Mouse (Mus musculus) heart, adult 2 months (tissue): ENCODE data around the gene Stpg1. TPM values are rescaled to one million over a fixed set of nuclear protein-coding genes. Genes with fewer than 3 reads are reported as not detected.

Source experiments
- DNase-seq, 2 experiments: peaks; one replicate each; pipeline ENCODE4 v3.0.0; 2021
- H3K27ac ChIP-seq: fragments of 200-600 bp; 2 replicates; pipeline ENCODE4 v1.8.1; 2022
- H3K27me3 ChIP-seq: fragments of 200-500 bp; 2 replicates; pipeline ENCODE4 v1.6.1; 2012; ENCODE audit warnings: mild to moderate bottlenecking, low read length, inconsistent platforms, mixed read lengths; ENCODE audit not compliant: control insufficient read depth, insufficient read depth
- H3K36me3 ChIP-seq: fragments of 200-500 bp; 2 replicates; pipeline ENCODE4 v1.6.1; 2012; ENCODE audit warnings: low read length, inconsistent platforms; ENCODE audit not compliant: control insufficient read depth, insufficient read depth
- H3K4me1 ChIP-seq: fragments of 200-500 bp; 2 replicates; pipeline ENCODE4 v1.6.1; 2011; ENCODE audit warnings: low read length; ENCODE audit not compliant: control insufficient read depth, insufficient read depth
- H3K4me3 ChIP-seq: fragments of 200-600 bp; 2 replicates; pipeline ENCODE4 v1.8.1; 2022
- H3K79me2 ChIP-seq: fragments of 200-500 bp; replicated peaks from 2 replicates; pipeline ENCODE4 v1.6.1; 2012; ENCODE audit warnings: mild to moderate bottlenecking, inconsistent platforms, low read length, moderate library complexity, mixed read lengths; ENCODE audit not compliant: control insufficient read depth, insufficient read depth
- H3K9ac ChIP-seq: fragments of 200-500 bp; 2 replicates; pipeline ENCODE4 v1.6.1; 2012; ENCODE audit warnings: low read depth, mild to moderate bottlenecking, control low read depth, inconsistent platforms, low read length, mixed read lengths
- CTCF ChIP-seq: fragments of 200-600 bp; IDR thresholded peaks from 2 replicates; pipeline ENCODE4 v1.8.1; 2022; ENCODE audit warnings: antibody characterized with exemption, mild to moderate bottlenecking, moderate library complexity
- EP300 ChIP-seq: fragments of 200-500 bp; IDR thresholded peaks from 2 replicates; pipeline ENCODE4 v1.6.1; 2011; ENCODE audit warnings: low read depth, low read length, control low read depth; ENCODE audit not compliant: insufficient read depth
- POLR2A ChIP-seq: fragments of 200-500 bp; IDR thresholded peaks from 2 replicates; pipeline ENCODE4 v1.6.1; 2011; ENCODE audit warnings: mild to moderate bottlenecking, low read depth, low read length, control low read depth; ENCODE audit not compliant: insufficient read depth
- WGBS: fragments of 180-500 bp; shearing (Covaris S2); methylation state at CpG from one replicate; pipeline ENCODE4 v1.1.7; 2018; 5-methylcytosine and 5-hydroxymethylcytosine counted together
- intact Hi-C: fragments of 180-260 bp; cut with DNase I; formaldehyde crosslinking; loops from one replicate; pipeline ENCODE4 v1.15.1; 2025
- microRNA-seq, 2 experiments: library from miRNA; unstranded; fragments of <30 nt; microRNA quantifications; one replicate each; pipeline ENCODE4 v1.2.0; 2021
- polyA plus RNA-seq: library from polyadenylated mRNA; depleted of rRNA; stranded (reverse); fragments of >200 nt; gene quantifications from 2 replicates; pipeline ENCODE4 v1.2.3, GENCODE M21; 2012; rRNA removed
- total RNA-seq, 2 experiments: library from RNA; stranded (reverse); gene quantifications; 2 replicates each; pipeline ENCODE4 v1.2.3; 2021

The Stpg1 gene
- total and polyA plus RNA-seq, 3 experiments, result 0.25 TPM; not detected in 2

DNA sequence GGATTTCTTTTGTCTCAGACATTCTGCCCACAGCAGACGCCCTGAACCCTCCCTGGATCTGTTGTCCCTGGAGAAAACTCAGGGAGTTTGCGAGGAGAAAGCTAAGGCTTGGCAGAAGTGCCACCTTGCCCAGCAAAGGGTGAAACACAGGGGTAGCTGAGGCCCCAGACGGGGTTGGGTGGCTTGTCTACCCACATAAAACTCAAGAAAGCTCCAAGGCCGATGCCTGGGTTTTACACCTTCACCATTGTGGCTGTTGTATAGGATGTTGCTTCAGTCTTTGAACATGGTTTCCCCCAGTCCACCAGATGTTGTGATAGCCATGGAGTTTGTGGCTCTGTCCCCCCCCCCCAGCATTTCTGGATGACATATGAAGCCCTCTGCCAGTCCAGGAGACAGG, 90.2 kb downstream of the Stpg1 start:
- Histone ChIP-seq H3K79me2 (no peaks in the 10 kb centered on the region), H3K27me3 (no peaks in the 10 kb centered on the region), H3K4me3 (no peak overlapping the region), H3K27ac (no peak overlapping the region), H3K36me3 (no peaks in the 10 kb centered on the region), H3K9ac (no peak overlapping the region), H3K4me1 (no peaks in the 10 kb centered on the region)
- TF ChIP-seq CTCF (no peak), POLR2A (no peak), EP300 (no peak)
- WGBS, result 68% methylated on average over 4 of the region's 4 CpGs
- no peak for DNase-seq
- intact Hi-C loops, result no loop called here

Small RNAs within 50 kb of the gene (microRNA-seq; reads per million reads assigned to microRNA genes)
- 0 reads per million in 2 experiments for gene Gm25317

Other genes starting within 250 kb of the Stpg1 start
- 100 to 1,000 TPM; 248 to 249 TPM for gene Clic4, start 222.0 kb upstream of the Stpg1 start, total RNA-seq
- gene Clic4, start 222.0 kb upstream of the Stpg1 start, polyA plus RNA-seq, result 148 and 227 TPM in 2 replicates
- 10 to 100 TPM; 53.8 to 58.2 TPM for gene Srrm1, start 141.5 kb upstream of the Stpg1 start, total RNA-seq
- 25.0 and 35.0 TPM in 2 replicates for gene Srrm1, start 141.5 kb upstream of the Stpg1 start, polyA plus RNA-seq
- under 1 TPM in 1 of 2 experiments, not detected in 1; 0.21 TPM for gene Ncmap, start 96.6 kb upstream of the Stpg1 start, total RNA-seq
- 0.62 TPM in 1 of 2 replicates, not detected in the other for gene Ncmap, start 96.6 kb upstream of the Stpg1 start, polyA plus RNA-seq
- gene Rcan3, start 60.9 kb upstream of the Stpg1 start, total RNA-seq, result 10 to 100 TPM in 1 of 2 experiments, 1 to 10 TPM in 1; 8.5 to 11.3 TPM
- gene Rcan3, start 60.9 kb upstream of the Stpg1 start, polyA plus RNA-seq, result 6.8 and 12.1 TPM in 2 replicates
- gene Nipal3, start 248 bp downstream of the Stpg1 start, total RNA-seq, result 10 to 100 TPM; 35.0 to 41.5 TPM
- gene Nipal3, start 248 bp downstream of the Stpg1 start, polyA plus RNA-seq, result 27.0 and 39.4 TPM in 2 replicates
- under 1 TPM; 0.08 to 0.14 TPM for gene Grhl3, start 78.8 kb downstream of the Stpg1 start, total RNA-seq
- 0.04 TPM in 1 of 2 replicates, not detected in the other for gene Grhl3, start 78.8 kb downstream of the Stpg1 start, polyA plus RNA-seq
- 1 to 10 TPM; 1.8 to 3.2 TPM for gene Ifnlr1, start 191.5 kb downstream of the Stpg1 start, total RNA-seq
- 2.0 and 2.8 TPM in 2 replicates for gene Ifnlr1, start 191.5 kb downstream of the Stpg1 start, polyA plus RNA-seq
- gene Il22ra1, start 233.4 kb downstream of the Stpg1 start, total RNA-seq, result under 1 TPM; 0.30 to 0.42 TPM
- gene Il22ra1, start 233.4 kb downstream of the Stpg1 start, polyA plus RNA-seq, result 0.15 and 0.23 TPM in 2 replicates